Mouse (Mus musculus) lung, adult 18-20 months (tissue): ENCODE measurements around the gene Nob1.
A peak's percentile ranks its signal among the peaks of the same experiment; 100 is the strongest.

Experiments
- DNase-seq, 2 experiments: peaks; one replicate each; pipeline ENCODE4 v3.0.0; 2022; ENCODE audit warnings: mixed read lengths in 2 of 2

The Nob1 gene

GRCm38 (mm10) chr8:107424597-107425229, at the start of gene Nob1:
Gene Nob1 (minus strand): TSS chr8:107425051.
- peak; percentile 95 to 97 for DNase-seq

- DNase-seq, result no peak
Observed at GRCm38 (mm10) chr8:107473369-107473768, 48.5 kb upstream of the Nob1 start.

DNA sequence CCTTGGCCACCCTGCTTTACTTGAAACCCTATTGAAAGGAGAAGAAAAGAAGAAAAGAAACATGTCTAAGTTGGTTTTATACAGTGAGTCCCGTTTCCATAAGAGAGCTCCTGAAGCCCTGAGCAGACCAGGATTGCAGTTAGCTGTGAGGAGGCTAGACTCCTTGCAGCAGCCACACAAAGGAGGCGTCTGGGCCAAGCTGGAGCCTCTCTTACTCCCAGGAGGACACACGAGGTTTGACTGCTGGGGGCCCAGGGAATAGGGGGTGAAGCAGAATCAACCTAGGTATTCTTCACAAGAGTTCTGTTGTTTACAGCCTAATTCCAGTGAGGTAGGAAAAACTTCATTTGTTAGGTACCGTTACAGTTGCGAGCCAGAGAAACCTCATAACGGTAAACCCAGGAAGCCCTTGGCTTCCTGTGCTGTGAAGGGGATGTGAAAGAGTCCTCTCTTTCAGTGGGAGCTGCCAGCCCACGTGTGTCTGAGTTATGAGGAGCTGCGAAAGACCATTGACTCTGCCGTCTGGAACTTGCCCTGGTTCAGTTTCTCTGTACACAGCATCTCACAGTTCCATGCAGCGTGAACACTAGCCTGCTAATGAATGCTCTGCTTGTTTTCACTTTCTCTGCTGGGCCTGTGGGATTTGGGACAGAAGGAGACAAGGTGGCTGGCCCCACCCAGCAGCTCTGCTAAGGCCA, 47.7 kb upstream of the Nob1 start:
- DNase-seq, result no peak

GRCm38 (mm10) chr8:107470302-107470701, 45.5 kb upstream of the Nob1 start:
- DNase-seq, result no peak

DNA sequence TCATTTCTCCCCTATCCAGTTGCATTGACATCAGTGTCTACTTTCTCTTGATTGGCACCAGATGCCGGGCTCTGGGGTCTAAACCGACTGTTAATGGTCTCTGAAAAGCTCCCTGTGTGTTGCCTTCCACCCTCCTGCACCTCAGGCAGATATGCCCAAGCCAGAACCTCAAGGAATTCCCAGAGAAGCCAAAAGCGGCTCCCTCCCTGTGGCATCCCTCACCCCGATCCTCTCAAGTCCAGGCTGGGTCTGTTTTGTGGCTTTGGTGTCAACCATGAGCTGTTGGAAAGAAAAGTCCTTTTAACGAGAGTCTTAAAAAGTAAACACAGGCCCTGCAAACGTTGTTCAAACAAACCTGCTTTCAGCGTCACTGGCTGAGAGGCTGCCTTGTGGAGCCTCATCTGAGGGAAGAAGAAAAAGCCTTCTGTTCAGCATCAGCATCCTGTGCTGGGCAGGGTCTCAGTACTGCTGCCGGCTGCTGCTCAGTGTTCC, 44.0 kb upstream of the Nob1 start:
- DNase-seq, result no peak

DNA sequence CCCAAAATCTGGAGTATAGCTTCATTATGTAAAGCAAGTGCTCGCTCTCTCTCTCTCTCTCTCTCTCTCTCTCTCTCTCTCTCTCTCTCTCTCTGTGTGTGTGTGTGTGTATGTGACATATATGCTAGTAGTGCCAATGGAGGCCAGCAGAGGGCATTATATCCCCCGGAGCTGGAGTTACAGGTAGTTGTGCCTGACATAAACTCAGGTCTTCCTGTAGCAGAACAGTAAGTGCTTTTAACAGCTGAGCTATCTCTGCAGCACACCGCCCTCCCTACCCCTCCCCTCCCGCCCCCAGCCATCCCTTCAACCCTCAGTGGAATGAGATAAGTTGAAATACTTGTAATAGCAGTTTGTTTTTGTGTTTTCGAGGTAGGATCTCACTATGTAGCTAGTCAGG, 41.8 kb upstream of the Nob1 start:
- DNase-seq, result no peak

DNA sequence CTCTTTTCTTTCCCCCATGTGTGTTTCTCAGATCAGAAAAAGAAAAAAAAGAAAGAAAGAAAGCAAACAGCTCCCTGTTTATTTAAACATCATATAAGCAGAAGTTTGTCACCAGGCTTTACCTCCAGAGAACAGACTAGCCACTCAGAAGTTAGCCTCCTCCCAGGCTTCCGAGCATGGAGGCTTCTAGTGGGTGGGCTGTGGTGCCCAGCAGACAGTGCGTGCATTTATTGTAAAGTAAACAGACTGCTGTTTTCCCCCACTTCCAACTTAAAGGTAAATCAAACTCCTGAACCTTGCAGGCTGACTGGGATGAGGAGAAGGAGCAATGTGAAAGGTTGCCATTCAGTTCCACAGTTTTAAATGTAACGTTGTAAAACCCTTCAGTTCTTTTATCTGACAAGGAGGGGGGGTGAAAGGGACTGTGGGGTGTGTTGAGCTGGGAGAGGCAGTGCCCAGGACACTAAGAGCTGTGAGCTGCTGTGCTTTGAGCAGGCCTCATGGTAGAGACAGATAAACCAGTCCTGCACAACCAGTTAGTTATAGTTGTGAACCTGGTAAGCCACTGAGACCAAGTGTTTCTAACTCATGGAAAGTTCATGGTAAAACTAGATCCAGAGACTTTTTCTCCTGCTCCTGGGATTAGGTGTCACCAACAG, 40.6 kb upstream of the Nob1 start:
- DNase-seq, result no peak

- no peak for DNase-seq
Observed at GRCm38 (mm10) chr8:107462423-107462822, 37.6 kb upstream of the Nob1 start.

DNA sequence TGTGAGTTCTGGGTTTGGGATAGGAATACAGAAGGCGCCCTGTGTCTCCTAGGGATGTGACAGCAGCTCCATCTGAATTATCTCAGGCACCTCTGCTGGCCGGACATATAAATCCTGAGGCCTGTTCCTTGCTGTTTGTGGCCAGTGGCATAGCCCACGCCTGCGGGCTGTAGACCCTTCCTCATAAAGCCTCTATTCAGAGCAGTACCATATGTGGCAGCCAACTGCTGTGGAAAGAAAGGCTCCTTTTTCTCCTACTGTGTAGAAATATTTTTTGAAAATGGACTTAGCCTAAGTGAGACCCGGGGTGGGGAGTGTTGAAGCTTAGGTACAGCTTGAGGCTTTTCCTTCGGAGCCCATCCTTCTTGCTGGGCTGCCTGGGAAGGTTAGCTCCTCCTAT, 33.4 kb upstream of the Nob1 start:
- DNase-seq, result no peak

DNA sequence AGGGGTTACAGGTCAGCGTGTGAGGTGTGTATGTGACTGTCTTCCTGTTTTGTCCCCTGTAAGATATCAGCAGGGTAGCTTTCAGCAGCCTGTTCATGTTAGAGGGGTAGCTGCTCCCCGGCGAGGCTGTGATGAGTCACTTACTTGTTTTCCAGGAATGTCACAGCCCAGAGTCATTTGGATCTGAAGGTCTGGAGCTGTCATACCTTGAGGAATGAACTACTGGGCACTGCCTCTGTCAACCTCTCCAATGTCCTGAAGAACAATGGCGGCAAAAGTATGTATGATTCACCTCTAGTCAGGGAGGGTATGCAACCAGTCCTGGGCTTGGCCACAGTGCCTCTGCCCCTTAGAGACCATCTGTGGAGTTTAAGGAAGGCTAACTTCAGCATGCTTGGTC, 32.9 kb upstream of the Nob1 start:
- no peak for DNase-seq

DNA sequence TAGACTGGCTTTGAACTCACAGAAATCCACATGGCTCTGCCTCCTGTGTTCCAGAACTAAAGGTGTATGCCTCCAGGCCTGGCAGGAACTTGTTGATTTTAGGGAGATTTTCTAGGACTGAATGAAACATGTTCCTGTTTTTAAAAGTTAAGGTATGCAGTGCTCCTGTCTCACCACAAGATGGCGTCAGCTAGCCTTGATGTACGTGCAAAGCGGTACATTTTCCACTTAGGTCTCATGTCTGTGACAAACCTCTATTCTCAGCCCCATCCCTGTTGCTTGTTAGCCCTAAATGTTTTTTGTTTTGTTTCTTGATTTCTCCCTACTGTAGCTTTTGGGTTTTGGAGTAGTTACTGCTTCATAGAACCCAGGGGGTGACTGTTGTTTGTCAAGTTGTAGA, 30.4 kb upstream of the Nob1 start:
- DNase-seq, result no peak

DNA sequence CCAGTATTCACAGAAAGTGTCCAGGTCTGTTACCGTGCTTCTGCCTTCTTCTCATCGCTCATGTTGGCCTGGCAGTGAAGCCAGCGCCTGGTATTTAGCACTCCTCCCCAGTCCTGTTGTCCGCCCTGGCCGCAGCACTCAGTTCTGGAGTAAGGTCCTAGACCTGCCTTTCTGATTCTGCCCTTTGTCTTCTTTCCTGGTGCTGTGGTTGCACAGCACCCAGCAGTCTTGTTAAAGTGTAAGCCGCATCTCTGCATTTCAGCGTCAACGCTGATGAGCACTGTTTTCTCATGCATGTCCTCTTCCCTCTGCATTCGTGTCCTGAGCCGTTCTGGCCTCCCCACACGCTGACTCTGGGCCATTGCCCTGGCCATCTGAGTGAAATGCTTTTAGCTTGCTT, 28.5 kb upstream of the Nob1 start:
- no peak for DNase-seq

DNA sequence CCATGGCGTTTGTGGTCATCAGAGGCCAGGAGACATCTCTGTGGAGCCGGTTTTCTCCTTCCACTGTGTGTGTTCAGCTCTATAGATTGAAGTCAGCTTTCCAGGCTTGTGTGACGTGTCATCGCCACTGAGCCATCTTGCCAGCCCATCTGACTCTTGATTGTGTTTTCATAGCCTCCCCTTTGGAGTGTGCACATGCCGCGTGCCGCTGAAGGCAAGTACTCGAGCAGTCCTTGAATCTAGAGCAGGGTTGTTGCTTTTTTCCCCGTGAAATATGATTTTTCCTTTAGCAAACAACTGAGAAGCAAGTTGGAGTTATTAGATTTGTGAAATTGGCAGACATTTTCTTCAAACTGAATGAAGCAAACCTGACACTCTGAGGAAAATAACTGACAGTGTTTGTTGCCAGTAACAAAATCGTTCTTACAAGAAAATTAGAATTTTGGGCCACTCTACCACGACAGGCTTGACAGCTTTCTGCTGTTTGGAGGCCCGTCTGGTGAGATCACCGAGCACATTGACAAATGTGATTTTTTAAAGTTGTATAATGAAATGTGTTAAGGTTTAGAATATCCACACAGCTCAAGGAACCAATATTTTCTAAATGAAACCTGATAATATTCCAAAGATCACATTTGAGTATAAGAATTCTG, 26.7 kb upstream of the Nob1 start:
- DNase-seq, result no peak

DNA sequence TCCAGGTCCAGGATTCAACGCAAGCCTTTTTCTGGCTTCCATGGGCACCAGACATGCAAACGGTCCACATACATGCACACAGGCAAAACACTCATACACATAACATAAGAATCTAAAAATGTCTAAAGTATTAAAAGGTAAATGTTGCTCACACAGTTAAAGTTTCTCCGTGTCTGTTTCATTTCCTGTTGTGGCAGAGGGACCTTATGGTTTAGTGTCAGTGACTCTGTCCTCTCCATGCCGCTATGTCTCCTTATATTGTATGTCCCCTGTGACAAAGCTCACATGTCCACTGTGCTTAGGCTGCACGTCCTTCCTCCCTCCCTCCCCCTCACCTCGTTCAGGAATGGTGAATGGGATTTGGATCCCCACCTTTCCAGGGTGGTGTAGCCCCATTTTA, 24.8 kb upstream of the Nob1 start:
- DNase-seq, result no peak

DNA sequence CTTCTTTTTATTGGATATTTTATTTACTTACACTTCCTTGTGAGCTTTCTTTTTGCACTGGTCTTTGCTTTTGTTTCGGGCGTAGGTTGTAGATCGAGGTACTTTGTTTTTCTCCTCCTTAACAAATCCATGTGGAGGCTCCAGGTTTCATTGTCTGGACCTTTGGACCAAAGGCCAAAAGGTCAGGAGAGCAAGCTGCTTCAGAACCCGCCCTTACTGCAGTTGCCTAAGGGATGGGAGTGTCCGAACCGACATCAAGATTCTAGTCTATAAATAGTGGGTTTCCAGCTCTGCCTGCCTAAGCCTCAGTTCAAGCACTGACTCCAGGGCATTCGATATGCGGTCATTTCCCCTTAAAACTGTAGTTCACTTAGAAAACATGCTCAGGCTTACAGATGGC, 24.3 kb upstream of the Nob1 start:
- no peak for DNase-seq

GRCm38 (mm10) chr8:107448382-107448889, 23.6 kb upstream of the Nob1 start:
- no peak for DNase-seq

DNA sequence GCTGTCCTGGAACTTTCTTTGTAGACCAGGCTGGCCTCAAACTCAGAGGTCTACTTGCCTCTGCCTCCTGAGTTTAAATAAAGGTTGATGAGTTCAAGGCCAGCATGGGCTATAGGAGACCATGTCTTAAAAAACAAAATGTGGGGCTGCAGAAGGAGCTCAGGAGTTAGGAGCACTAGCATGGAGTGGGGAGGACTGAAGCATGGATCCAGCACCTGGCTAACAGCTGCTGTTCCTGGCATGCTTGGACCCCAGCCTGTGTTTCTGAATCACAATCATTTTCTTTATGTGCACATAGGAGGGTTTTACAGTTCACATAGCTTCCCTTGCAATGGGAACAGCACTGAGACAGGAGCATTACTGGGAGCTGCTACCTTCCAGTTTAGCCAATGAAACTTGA, 22.9 kb upstream of the Nob1 start:
- DNase-seq, result no peak

DNA sequence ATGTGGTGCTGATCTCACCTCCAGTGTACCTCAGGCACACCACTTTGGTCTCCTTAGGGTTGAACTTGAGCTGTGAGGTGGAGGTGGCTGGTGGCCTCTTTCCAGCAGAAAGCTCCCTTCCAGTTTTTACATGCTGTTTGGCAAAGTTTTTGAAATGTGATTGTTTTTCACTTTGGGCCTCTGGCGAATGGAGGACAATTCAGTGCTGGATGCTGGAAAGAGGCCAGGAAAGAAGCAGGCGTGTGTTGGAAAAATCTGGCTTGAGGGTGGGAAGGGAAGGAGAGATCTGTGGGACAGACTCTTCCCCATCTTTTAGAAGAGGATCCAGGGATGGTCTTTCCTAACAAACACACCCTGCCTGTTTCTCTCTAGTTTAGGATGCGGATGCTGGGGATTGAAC, 19.8 kb upstream of the Nob1 start:
- no peak for DNase-seq

DNA sequence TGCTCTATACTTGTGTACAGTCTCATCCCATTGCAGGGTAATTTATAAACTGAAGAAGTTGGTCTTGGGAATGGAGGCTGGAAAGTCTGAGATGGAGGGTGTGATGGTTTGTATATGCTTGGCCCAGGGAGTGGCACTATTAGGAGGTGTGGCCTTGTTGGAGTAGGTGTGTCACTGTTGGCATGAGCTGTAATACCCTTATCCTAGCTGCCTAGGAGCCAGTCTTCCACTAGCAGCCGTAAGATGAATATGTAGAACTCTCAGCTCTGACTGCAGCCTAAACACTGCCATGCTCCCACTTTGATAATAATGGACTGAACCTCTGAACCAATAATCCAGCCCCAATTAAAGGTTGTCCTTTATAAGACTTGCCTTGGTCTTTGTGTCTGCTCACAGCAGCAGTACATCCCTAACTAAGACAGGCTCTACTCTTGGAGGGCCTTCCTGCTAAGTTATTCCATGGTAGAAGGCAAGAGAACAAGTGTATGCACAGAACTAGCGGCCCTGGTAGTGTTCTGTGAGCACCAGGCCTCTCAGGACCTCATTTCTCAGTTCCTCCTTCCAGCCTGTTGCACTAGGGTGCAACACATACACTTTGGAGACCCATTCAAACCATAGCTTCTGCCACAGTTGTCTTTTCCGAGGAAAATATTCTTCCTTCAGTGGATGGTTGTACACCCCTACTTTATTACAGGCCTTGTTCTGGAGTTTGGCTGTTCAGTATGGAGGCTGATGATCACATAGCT, 15.2 kb upstream of the Nob1 start:
- DNase-seq, result no peak

DNA sequence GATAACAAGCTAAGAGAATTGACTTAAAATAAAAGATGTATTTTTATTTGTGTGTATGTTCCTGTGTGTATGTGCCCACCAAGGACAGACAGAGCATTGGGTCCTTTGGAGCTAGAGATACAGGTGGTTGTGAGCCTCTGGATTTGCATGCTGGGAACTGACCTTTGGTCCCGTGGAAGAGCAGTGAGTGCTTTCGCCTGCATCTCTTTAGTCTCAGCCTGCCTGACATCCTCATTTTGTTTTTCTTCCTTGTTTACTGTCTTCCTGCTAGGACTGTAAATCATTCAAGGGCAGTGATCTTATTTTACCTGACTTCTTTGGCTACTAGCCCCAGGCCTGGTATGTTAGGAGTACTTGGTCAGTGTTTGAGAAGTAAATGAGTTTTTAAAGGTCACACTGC, 12.9 kb upstream of the Nob1 start:
- no peak for DNase-seq

GRCm38 (mm10) chr8:107436841-107437421, 12.1 kb upstream of the Nob1 start:
- DNase-seq, result peak; percentile 27 to 38
